Mouse (Mus musculus): Measurements from ENCODE around the gene Kcnmb4. TPM values are rescaled to one million over a fixed set of nuclear protein-coding genes. Genes with fewer than 3 reads are reported as not detected.

The Kcnmb4 gene
- polyA plus RNA-seq, 1 experiment from 2014 or later, result 62.1 TPM

DNA sequence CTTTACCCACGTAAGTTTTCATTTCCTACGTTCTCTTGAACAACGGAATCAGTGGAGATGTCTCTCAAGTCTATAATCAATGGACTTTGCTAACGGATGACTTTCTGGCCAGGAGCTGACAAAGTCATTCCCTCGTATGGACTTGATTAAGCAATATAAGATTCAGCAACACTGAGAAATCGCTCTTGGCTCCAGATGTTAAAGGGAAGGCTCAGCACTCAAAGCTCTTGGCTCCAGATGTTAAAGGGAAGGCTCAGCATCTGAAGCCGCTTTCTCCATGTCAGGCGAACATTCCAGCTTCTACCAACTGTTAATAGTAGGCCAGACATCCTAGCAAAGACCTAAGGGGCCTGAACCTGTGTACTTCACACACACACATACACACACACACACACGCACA lies 26.5 kb downstream of the Kcnmb4 start:
- no peaks in the 10 kb centered on the region for H3K9me3 ChIP-seq (replicated peaks)
- no peak overlapping the region for H3K27ac ChIP-seq (replicated peaks)
- no peak for ATAC-seq (ENCODE audit: low FRiP score)
- no peaks in the 10 kb centered on the region for H3K27me3 ChIP-seq (replicated peaks)
- H3K4me3 ChIP-seq (replicated peaks), result no peak overlapping the region
- no peaks in the 10 kb centered on the region for H3K4me1 ChIP-seq
- H3K9ac ChIP-seq (replicated peaks), result no peak overlapping the region
- no peak overlapping the region for H3K4me2 ChIP-seq
- 94% methylated on average over 9 of the region's 9 CpGs for WGBS
- peaks cover 4% of the 10 kb centered on the region for H3K36me3 ChIP-seq

DNA sequence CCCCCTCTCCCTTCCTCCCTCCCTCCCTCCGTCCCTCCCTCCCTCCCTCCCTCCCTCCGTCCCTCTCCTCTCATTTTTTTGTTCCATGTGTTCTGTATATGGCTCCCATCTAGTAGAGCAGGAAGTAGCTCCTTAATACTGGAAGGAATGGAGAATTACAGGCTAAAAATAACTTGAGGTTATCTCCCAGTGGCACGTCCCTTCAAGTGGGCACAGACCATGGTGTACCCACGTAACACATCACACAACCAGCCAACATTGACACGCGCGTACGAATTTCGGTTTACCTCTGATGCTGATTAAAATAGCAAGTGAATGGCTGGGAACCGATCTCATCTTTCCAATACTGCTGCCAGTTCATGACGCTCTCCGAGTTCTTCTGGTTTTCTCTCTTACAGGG lies 27.6 kb downstream of the Kcnmb4 start:
- H3K4me1 ChIP-seq, result no peaks in the 10 kb centered on the region
- no peak for ATAC-seq (ENCODE audit: low FRiP score)
- no peaks in the 10 kb centered on the region for H3K9me3 ChIP-seq (replicated peaks)
- H3K4me3 ChIP-seq (replicated peaks), result no peak overlapping the region
- no peaks in the 10 kb centered on the region for H3K27me3 ChIP-seq (replicated peaks)
- no peak overlapping the region for H3K4me2 ChIP-seq
- 88% methylated on average over 12 of the region's 12 CpGs for WGBS
- H3K27ac ChIP-seq (replicated peaks), result no peak overlapping the region
- peaks cover 4% of the 10 kb centered on the region for H3K36me3 ChIP-seq
- H3K9ac ChIP-seq (replicated peaks), result no peak overlapping the region

DNA sequence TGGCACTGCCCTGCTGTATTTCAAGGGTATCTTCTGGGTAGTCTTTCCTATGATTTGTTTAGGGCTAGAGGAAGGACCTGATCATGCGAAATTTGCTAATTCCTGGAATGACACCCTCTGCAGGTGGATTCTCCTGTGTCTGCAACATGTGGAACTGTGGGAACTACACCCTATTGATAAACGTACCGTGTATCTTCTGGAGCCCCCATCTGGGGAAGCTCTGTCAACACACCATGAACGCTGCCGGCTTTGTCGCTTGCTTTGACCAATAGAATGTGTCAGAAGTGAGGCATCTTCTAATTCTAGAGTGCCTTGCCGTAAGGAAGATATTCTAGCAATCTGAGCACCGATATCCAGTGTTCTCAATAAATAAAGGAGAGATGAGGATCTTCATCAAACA lies 28.9 kb downstream of the Kcnmb4 start:
- H3K27ac ChIP-seq (replicated peaks), result no peak overlapping the region
- 95% methylated on average over 8 of the region's 8 CpGs for WGBS

DNA sequence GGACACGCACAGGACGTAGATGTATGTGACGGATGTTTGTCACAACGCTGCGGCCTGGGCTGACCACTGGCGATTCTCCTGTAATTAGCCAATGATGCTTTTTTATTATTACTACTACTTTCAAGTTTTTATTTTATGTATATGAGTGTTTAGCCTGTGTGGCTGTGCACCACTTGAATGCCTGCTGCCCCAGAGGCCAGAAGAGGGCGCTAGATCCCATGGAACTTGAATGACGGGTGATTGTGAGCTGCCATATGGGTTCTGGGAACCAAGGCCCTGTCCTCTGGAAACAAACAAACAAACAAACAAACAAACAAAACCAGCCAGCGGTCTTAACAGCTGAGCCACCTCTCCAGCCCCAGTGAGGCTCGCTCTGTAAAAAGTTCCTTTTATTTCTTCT lies 29.3 kb downstream of the Kcnmb4 start:
- H3K36me3 ChIP-seq, result peaks cover 4% of the 10 kb centered on the region
- WGBS, result 95% methylated on average over 10 of the region's 10 CpGs
- H3K27ac ChIP-seq (replicated peaks), result no peak overlapping the region
- no peak for ATAC-seq (ENCODE audit: low FRiP score)
- no peaks in the 10 kb centered on the region for H3K9me3 ChIP-seq (replicated peaks)
- H3K4me1 ChIP-seq, result no peaks in the 10 kb centered on the region
- no peak overlapping the region for H3K4me3 ChIP-seq (replicated peaks)
- no peak overlapping the region for H3K9ac ChIP-seq (replicated peaks)
- H3K27me3 ChIP-seq (replicated peaks), result no peaks in the 10 kb centered on the region
- H3K4me2 ChIP-seq, result no peak overlapping the region

More for the DNA sequence above, 28.9 kb downstream of the Kcnmb4 start:
- no peaks in the 10 kb centered on the region for H3K4me1 ChIP-seq
- no peak overlapping the region for H3K4me2 ChIP-seq
- H3K27me3 ChIP-seq (replicated peaks), result no peaks in the 10 kb centered on the region
- H3K36me3 ChIP-seq, result peaks cover 4% of the 10 kb centered on the region
- H3K9me3 ChIP-seq (replicated peaks), result no peaks in the 10 kb centered on the region
- no peak for ATAC-seq (ENCODE audit: low FRiP score)
- no peak overlapping the region for H3K9ac ChIP-seq (replicated peaks)
- H3K4me3 ChIP-seq (replicated peaks), result no peak overlapping the region

DNA sequence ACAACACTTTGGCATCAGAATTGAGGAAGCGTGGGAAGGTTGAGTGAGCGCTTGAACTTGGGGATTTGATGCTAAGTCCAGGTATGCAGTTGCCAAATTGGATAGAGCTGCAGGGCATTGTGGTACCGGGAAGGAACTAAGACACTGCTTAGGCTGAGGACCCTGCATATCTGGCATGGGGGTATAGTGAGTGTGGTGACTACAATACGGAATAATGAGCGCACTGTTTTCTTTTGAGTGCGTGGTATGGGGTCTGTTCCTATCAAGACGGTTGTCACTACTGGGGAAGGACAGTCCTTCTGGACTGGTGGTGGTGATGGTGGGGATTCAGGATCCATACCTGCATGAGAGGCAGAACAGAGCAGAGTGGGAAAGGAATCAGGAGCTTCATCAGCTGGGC lies 32.7 kb downstream of the Kcnmb4 start:
- no peak for ATAC-seq (ENCODE audit: low FRiP score)
- Histone ChIP-seq H3K4me2 (no peak overlapping the region), H3K4me1 (0 out of 2 replicates have a peak, but pooled peaks cover 1% of the 10 kb centered on the region), H3K9ac (replicated peaks) (no peak overlapping the region), H3K27ac (replicated peaks) (no peak overlapping the region), H3K36me3 (peaks cover 10% of the 10 kb centered on the region), H3K4me3 (replicated peaks) (no peak overlapping the region), H3K27me3 (replicated peaks) (no peaks in the 10 kb centered on the region), H3K9me3 (replicated peaks) (no peaks in the 10 kb centered on the region)
- 95% methylated on average over 7 of the region's 7 CpGs for WGBS

DNA sequence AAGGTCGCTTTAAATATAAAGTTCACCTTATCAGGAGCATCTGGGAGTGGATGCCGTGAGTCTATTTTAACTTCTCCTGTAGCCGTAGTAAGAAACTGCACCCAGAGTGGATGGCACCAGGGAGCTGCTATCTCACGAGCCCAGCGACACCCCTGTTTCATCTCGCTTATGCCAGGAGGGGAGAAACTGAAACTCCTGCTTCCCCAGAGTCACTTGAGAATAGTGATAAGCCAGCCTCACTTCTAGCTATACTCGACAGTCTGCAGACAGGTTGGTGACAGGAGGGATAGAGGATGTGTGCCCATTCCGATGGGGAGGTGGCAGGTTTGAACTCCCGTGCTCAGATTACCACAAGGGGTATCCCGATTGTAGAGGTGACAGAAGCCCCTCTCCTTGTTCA lies 33.6 kb downstream of the Kcnmb4 start:
- peaks cover 10% of the 10 kb centered on the region for H3K36me3 ChIP-seq
- no peaks in the 10 kb centered on the region for H3K9me3 ChIP-seq (replicated peaks)
- no peak overlapping the region for H3K4me3 ChIP-seq (replicated peaks)
- H3K9ac ChIP-seq (replicated peaks), result no peak overlapping the region
- 0 out of 2 replicates have a peak, but pooled peaks cover 2% of the 10 kb centered on the region for H3K4me1 ChIP-seq
- no peaks in the 10 kb centered on the region for H3K27me3 ChIP-seq (replicated peaks)
- no peak overlapping the region for H3K27ac ChIP-seq (replicated peaks)
- no peak overlapping the region for H3K4me2 ChIP-seq
- 94% methylated on average over 10 of the region's 10 CpGs for WGBS
- no peak for ATAC-seq (ENCODE audit: low FRiP score)

DNA sequence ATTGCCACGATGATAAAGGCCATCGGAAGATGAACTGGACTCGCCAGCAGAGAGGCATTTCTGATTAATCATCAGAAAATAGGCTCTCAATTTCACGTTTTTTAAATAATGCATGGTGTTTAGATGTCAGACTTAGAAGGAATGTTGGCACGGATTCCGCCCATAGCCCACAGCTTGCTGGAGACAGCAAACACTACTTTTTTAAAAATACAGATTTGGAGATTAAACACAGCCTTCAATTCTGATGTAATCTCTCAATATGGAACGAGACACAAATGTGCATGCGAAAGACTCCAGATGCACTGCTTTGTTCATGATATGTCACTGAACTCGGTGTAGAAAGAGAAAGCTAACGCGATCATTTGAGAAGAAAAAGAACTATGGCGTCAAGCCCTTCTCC lies 38.2 kb downstream of the Kcnmb4 start:
- Histone ChIP-seq H3K27me3 (replicated peaks) (no peaks in the 10 kb centered on the region), H3K36me3 (peaks cover 7% of the 10 kb centered on the region; the same call in 1 of the 2 replicates), H3K9me3 (replicated peaks) (no peaks in the 10 kb centered on the region), H3K9ac (replicated peaks) (no peak overlapping the region), H3K4me2 (no peak overlapping the region), H3K4me1 (0 out of 2 replicates have a peak, but pooled peaks cover 2% of the 10 kb centered on the region), H3K27ac (replicated peaks) (no peak overlapping the region), H3K4me3 (replicated peaks) (no peak overlapping the region)
- ATAC-seq (ENCODE audit: low FRiP score), result no peak
- WGBS, result 85% methylated on average over 12 of the region's 12 CpGs

DNA sequence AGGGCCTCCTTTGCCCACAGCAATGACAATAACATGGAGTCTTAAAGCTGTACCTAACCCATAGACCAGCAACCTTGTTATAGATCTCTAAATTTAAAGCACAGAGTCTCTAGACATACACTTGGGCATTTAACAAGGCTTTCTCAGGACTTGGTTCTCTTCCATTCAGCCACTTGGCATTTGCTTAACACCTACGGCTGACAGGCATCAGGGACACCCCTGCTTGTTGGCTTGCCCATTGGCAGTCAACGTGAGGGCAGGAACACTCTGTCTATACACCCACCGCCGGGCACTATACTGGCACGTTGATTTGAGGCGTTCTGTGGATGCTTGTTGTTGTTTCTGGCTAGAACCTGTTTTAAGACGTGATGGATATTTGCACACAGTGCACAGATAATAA lies 41.3 kb downstream of the Kcnmb4 start:
- H3K4me2 ChIP-seq, result no peak overlapping the region
- H3K9me3 ChIP-seq (replicated peaks), result 0 out of 2 replicates have a peak, but pooled peaks cover 4% of the 10 kb centered on the region
- no peaks in the 10 kb centered on the region for H3K27me3 ChIP-seq (replicated peaks)
- H3K36me3 ChIP-seq, result peaks cover 7% of the 10 kb centered on the region
- no peak overlapping the region for H3K9ac ChIP-seq (replicated peaks)
- 83% methylated on average over 7 of the region's 7 CpGs for WGBS
- H3K4me1 ChIP-seq, result 0 out of 2 replicates have a peak, but pooled peaks cover 2% of the 10 kb centered on the region
- no peak for ATAC-seq (ENCODE audit: low FRiP score)
- H3K27ac ChIP-seq (replicated peaks), result no peak overlapping the region
- H3K4me3 ChIP-seq (replicated peaks), result no peak overlapping the region

DNA sequence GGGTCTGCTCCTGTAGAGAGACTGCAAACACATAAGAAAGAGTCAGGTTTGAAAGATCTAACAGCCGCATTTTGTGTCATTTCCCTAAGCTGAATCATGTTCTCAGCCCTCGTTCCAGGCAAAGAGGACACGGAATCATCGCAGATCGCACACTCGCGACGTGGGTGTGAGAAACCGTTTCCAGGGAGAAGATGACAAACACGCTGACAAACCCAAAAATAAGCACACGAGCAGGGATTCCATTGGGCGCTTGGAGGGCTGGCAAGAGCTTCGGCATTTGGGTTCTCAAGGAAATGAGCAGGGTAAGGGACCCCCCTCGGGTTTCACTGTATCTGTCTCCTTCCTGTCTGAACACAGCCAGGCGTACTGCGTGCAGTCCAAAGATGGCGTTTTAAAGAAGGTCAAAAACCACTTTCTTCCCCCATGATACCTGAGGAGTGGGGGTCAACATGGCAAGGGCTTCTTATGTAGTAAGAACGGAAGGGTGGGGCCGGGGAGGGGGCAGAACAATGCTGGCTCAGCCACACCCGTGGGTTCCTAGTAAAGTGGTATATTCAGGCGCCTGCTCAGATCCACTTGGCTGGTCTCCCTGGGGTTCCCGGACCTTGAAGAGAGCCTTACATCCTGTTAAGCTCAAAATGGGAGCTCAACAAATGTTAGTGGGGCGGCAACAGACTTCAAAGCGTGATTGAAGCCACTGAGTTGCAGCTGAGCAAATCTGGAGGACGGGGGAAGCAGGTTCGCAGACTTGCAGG lies 45.5 kb downstream of the Kcnmb4 start:
- 0 out of 2 replicates have a peak, but pooled peaks cover 4% of the 10 kb centered on the region for H3K9me3 ChIP-seq (replicated peaks)
- no peak overlapping the region for H3K27ac ChIP-seq (replicated peaks)
- peaks cover 7% of the 10 kb centered on the region for H3K36me3 ChIP-seq
- no peak overlapping the region for H3K4me3 ChIP-seq (replicated peaks)
- H3K9ac ChIP-seq (replicated peaks), result no peak overlapping the region
- no peaks in the 10 kb centered on the region for H3K27me3 ChIP-seq (replicated peaks)
- ATAC-seq (ENCODE audit: low FRiP score), result no peak
- no peaks in the 10 kb centered on the region for H3K4me1 ChIP-seq
- 95% methylated on average over 26 of the region's 26 CpGs for WGBS
- H3K4me2 ChIP-seq, result no peak overlapping the region

DNA sequence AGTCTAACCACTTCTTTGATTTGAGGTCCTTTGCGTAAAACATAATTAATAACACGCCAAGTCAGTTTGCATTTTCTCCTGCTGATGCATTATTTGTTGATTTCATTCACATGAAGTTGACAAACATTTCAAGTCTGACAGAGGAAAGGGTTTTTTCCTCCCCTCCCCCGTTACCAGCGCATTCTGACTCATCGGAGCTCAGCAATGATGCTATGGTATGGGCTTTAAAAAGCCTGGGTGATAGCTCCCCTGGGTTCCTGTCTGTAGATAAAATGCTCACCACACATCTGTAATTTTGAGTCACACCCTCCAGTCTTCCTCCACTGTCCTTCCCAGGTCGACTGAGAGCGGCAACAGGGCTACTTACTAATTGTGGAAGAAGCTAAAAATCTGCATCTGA lies 47.5 kb downstream of the Kcnmb4 start:
- WGBS, result 71% methylated on average over 7 of the region's 7 CpGs
- no peaks in the 10 kb centered on the region for H3K4me1 ChIP-seq
- peaks cover 7% of the 10 kb centered on the region for H3K36me3 ChIP-seq
- no peak overlapping the region for H3K4me3 ChIP-seq (replicated peaks)
- H3K4me2 ChIP-seq, result no peak overlapping the region
- ATAC-seq (ENCODE audit: low FRiP score), result no peak
- no peaks in the 10 kb centered on the region for H3K27me3 ChIP-seq (replicated peaks)
- 0 out of 2 replicates have a peak, but pooled peaks cover 4% of the 10 kb centered on the region for H3K9me3 ChIP-seq (replicated peaks)
- H3K27ac ChIP-seq (replicated peaks), result no peak overlapping the region
- H3K9ac ChIP-seq (replicated peaks), result no peak overlapping the region

DNA sequence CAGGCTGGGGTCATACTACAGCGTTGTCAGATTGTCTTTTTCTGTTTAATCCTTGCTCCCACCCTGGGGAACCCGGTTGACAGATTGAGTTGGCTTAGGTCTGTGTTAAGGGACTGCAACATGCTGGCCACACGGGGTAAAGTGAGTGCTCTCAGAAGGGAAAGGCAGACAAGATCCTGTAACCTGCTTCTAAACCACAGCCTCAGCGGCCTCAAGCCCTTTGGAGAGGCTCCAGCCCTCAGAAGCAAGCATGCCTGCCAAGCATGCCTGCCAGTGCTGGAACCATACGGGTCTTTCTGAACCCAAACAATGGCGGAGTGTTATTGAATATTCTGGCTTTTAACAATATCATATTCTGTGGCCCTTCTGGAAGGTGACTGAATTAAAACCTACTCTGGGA lies 48.8 kb downstream of the Kcnmb4 start:
- Histone ChIP-seq H3K36me3 (peaks cover 7% of the 10 kb centered on the region), H3K4me3 (replicated peaks) (no peak overlapping the region), H3K4me2 (no peak overlapping the region), H3K27me3 (replicated peaks) (no peaks in the 10 kb centered on the region), H3K9me3 (replicated peaks) (0 out of 2 replicates have a peak, but pooled peaks cover 4% of the 10 kb centered on the region), H3K4me1 (no peaks in the 10 kb centered on the region), H3K9ac (replicated peaks) (no peak overlapping the region), H3K27ac (replicated peaks) (no peak overlapping the region)
- WGBS, result 84% methylated on average over 6 of the region's 6 CpGs
- ATAC-seq (ENCODE audit: low FRiP score), result no peak

DNA sequence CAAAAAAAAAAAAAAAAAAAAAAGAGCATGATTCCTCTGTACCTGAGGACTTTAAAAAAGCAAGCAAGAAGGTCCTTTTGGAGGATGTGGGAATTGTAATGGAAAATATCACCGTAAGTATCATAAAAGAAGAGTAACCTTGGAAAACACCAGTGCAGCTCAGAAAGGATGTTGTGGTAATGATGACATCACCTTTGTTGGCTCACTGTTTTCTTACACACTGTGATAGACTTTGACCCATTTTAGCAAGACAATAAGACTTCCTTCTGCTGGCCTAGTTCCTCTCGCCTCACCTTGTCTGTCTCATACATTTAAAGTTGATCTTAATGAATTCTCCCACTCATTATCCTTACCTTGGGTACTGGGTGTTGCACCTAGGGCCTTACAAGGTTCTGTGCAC lies 51.1 kb downstream of the Kcnmb4 start:
- 95% methylated on average over 2 of the region's 2 CpGs for WGBS
- Histone ChIP-seq H3K9me3 (replicated peaks) (no peaks in the 10 kb centered on the region), H3K4me1 (no peaks in the 10 kb centered on the region), H3K9ac (replicated peaks) (no peak overlapping the region), H3K4me2 (no peak overlapping the region), H3K27me3 (replicated peaks) (no peaks in the 10 kb centered on the region), H3K4me3 (replicated peaks) (no peak overlapping the region), H3K36me3 (peaks cover 1% of the 10 kb centered on the region; the same call in 1 of the 2 replicates), H3K27ac (replicated peaks) (no peak overlapping the region)
- no peak for ATAC-seq (ENCODE audit: low FRiP score)
